Mouse (Mus musculus): ENCODE data around the gene Luc7l2. TPM values are rescaled to one million over a fixed set of nuclear protein-coding genes. Genes with fewer than 3 reads are reported as not detected.
"Not testable (repeated sequence)": the region's sequence is repeated elsewhere in the genome, so short reads cannot be mapped to it uniquely, and the experiment has no call there.

The Luc7l2 gene
- total and polyA plus RNA-seq, 2 experiments from 2014 or later: 23.4 to 41.0 TPM

GRCm38 (mm10) chr6:38535366-38535690 is 15.8 kb upstream of the Luc7l2 start:
- TF ChIP-seq CTCF (IDR thresholded peaks at IDR 0.05; ENCODE audit: low read depth) (no peak), EP300 (IDR thresholded peaks at IDR 0.05; ENCODE audit: low read depth) (no peak)
- Histone ChIP-seq H3K27me3 (ENCODE audit: control insufficient read depth, insufficient read depth, low read length) (no peaks in the 10 kb centered on the region), H3K4me1 (ENCODE audit: control insufficient read depth, insufficient read depth) (peaks cover 14% of the 10 kb centered on the region), H3K4me3 (ENCODE audit: low read depth, low read length) (peak overlapping the region; percentile 71), H3K9ac (replicated peaks; ENCODE audit: low read depth, low read length) (peak overlapping the region; percentile 82), H3K4me2 (ENCODE audit: low read depth, low read length) (peak overlapping the region; percentile 80), H3K9me3 (replicated peaks; ENCODE audit: control insufficient read depth, low read length) (no peaks in the 10 kb centered on the region), H3K27ac (ENCODE audit: low read depth) (peak overlapping the region; percentile 98), H3K36me3 (replicated peaks; ENCODE audit: control insufficient read depth, insufficient read depth, low read length) (0 out of 2 replicates have a peak, but pooled peaks cover 5% of the 10 kb centered on the region)
- WGBS: 2% methylated on average over 9 of the region's 9 CpGs
- ATAC-seq (ENCODE audit: insufficient read depth, low read depth) (no peak), DNase-seq (ENCODE audit: low spot score) (no peak)

- Histone ChIP-seq H3K4me1 (ENCODE audit: control insufficient read depth, insufficient read depth) (peaks cover 14% of the 10 kb centered on the region), H3K4me3 (ENCODE audit: low read depth, low read length) (peak overlapping the region; percentile 71), H3K4me2 (ENCODE audit: low read depth, low read length) (peak overlapping the region; percentile 80), H3K9me3 (replicated peaks; ENCODE audit: control insufficient read depth, low read length) (no peaks in the 10 kb centered on the region), H3K36me3 (replicated peaks; ENCODE audit: control insufficient read depth, insufficient read depth, low read length) (0 out of 2 replicates have a peak, but pooled peaks cover 5% of the 10 kb centered on the region), H3K9ac (replicated peaks; ENCODE audit: low read depth, low read length) (0 out of 2 replicates have a peak overlapping the region, but pooled peaks have one; percentile 82), H3K27me3 (ENCODE audit: control insufficient read depth, insufficient read depth, low read length) (no peaks in the 10 kb centered on the region), H3K27ac (ENCODE audit: low read depth) (peak overlapping the region; percentile 98)
- no peak for ATAC-seq (ENCODE audit: insufficient read depth, low read depth)
- TF ChIP-seq EP300 (IDR thresholded peaks at IDR 0.05; ENCODE audit: low read depth) (no peak), CTCF (IDR thresholded peaks at IDR 0.05; ENCODE audit: low read depth) (no peak)
- no peak for DNase-seq (ENCODE audit: low spot score)
- 90% methylated on average over 1 of the region's 1 CpGs for WGBS
Observed at GRCm38 (mm10) chr6:38535788-38536187, 15.3 kb upstream of the Luc7l2 start.

GRCm38 (mm10) chr6:38544141-38544540 is 7.0 kb upstream of the Luc7l2 start:
- H3K4me2 ChIP-seq (ENCODE audit: low read depth, low read length); H3K4me3 ChIP-seq (ENCODE audit: low read depth, low read length); H3K4me1 ChIP-seq (ENCODE audit: control insufficient read depth, insufficient read depth); DNase-seq (ENCODE audit: low spot score); H3K9me3 ChIP-seq (replicated peaks; ENCODE audit: control insufficient read depth, low read length); ATAC-seq (ENCODE audit: insufficient read depth, low read depth); H3K9ac ChIP-seq (replicated peaks; ENCODE audit: low read depth, low read length); H3K36me3 ChIP-seq (replicated peaks; ENCODE audit: control insufficient read depth, insufficient read depth, low read length); H3K27me3 ChIP-seq (ENCODE audit: control insufficient read depth, insufficient read depth, low read length); H3K27ac ChIP-seq (ENCODE audit: low read depth): not testable (repeated sequence)
- 95% methylated on average over 4 of the region's 5 CpGs for whole genome bisulfite sequencing

- WGBS: 84% methylated on average over 2 of the region's 2 CpGs
- DNase-seq (ENCODE audit: low spot score); H3K4me3 ChIP-seq (ENCODE audit: low read depth, low read length); H3K27ac ChIP-seq (ENCODE audit: low read depth); H3K36me3 ChIP-seq (replicated peaks; ENCODE audit: control insufficient read depth, insufficient read depth, low read length); H3K27me3 ChIP-seq (ENCODE audit: control insufficient read depth, insufficient read depth, low read length); H3K4me2 ChIP-seq (ENCODE audit: low read depth, low read length); H3K9ac ChIP-seq (replicated peaks; ENCODE audit: low read depth, low read length); ATAC-seq (ENCODE audit: insufficient read depth, low read depth); H3K4me1 ChIP-seq (ENCODE audit: control insufficient read depth, insufficient read depth); H3K9me3 ChIP-seq (replicated peaks; ENCODE audit: control insufficient read depth, low read length): not testable (repeated sequence)
Observed at GRCm38 (mm10) chr6:38547005-38547404, 4.1 kb upstream of the Luc7l2 start.

GRCm38 (mm10) chr6:38547707-38548106 is 3.4 kb upstream of the Luc7l2 start:
- Histone ChIP-seq H3K36me3 (replicated peaks; ENCODE audit: control insufficient read depth, insufficient read depth, low read length) (no peaks in the 10 kb centered on the region), H3K9ac (replicated peaks; ENCODE audit: low read depth, low read length) (no peak overlapping the region), H3K4me3 (ENCODE audit: low read depth, low read length) (no peak overlapping the region), H3K4me1 (ENCODE audit: control insufficient read depth, insufficient read depth) (peaks cover 9% of the 10 kb centered on the region), H3K4me2 (ENCODE audit: low read depth, low read length) (no peak overlapping the region), H3K27ac (ENCODE audit: low read depth) (peak overlapping the region; percentile 75), H3K27me3 (ENCODE audit: control insufficient read depth, insufficient read depth, low read length) (no peaks in the 10 kb centered on the region), H3K9me3 (replicated peaks; ENCODE audit: control insufficient read depth, low read length) (no peaks in the 10 kb centered on the region)
- peak; percentile 35 for DNase-seq (ENCODE audit: low spot score)
- TF ChIP-seq EP300 (IDR thresholded peaks at IDR 0.05; ENCODE audit: low read depth) (no peak), CTCF (IDR thresholded peaks at IDR 0.05; ENCODE audit: low read depth) (no peak)
- 23% methylated on average over 1 of the region's 1 CpGs for WGBS
- no peak for ATAC-seq (ENCODE audit: insufficient read depth, low read depth)

GRCm38 (mm10) chr6:38548595-38548994 is 2.5 kb upstream of the Luc7l2 start:
- H3K27ac ChIP-seq (ENCODE audit: low read depth): peak overlapping the region; percentile 75
- H3K4me1 ChIP-seq (ENCODE audit: control insufficient read depth, insufficient read depth): not testable (repeated sequence)

GRCm38 (mm10) chr6:38549840-38550239 is 1.3 kb upstream of the Luc7l2 start:
- Histone ChIP-seq H3K27ac (ENCODE audit: low read depth) (peak overlapping the region; percentile 99), H3K4me1 (ENCODE audit: control insufficient read depth, insufficient read depth) (peaks cover 12% of the 10 kb centered on the region), H3K4me2 (ENCODE audit: low read depth, low read length) (peak overlapping the region; percentile 63), H3K4me3 (ENCODE audit: low read depth, low read length) (peak overlapping the region; percentile 78), H3K9ac (replicated peaks; ENCODE audit: low read depth, low read length) (peak overlapping the region; percentile 79; the same call in 1 of the 2 replicates)
- ATAC-seq (ENCODE audit: insufficient read depth, low read depth); H3K9me3 ChIP-seq (replicated peaks; ENCODE audit: control insufficient read depth, low read length); DNase-seq (ENCODE audit: low spot score); H3K36me3 ChIP-seq (replicated peaks; ENCODE audit: control insufficient read depth, insufficient read depth, low read length); H3K27me3 ChIP-seq (ENCODE audit: control insufficient read depth, insufficient read depth, low read length): not testable (repeated sequence)
- 84% methylated on average over 6 of the region's 6 CpGs for WGBS

More at GRCm38 (mm10) chr6:38548595-38548994, 2.5 kb upstream of the Luc7l2 start:
- H3K4me3 ChIP-seq (ENCODE audit: low read depth, low read length); H3K9me3 ChIP-seq (replicated peaks; ENCODE audit: control insufficient read depth, low read length); H3K4me2 ChIP-seq (ENCODE audit: low read depth, low read length); DNase-seq (ENCODE audit: low spot score); H3K27me3 ChIP-seq (ENCODE audit: control insufficient read depth, insufficient read depth, low read length); H3K36me3 ChIP-seq (replicated peaks; ENCODE audit: control insufficient read depth, insufficient read depth, low read length); H3K9ac ChIP-seq (replicated peaks; ENCODE audit: low read depth, low read length); ATAC-seq (ENCODE audit: insufficient read depth, low read depth): not testable (repeated sequence)
- WGBS: 95% methylated on average over 7 of the region's 7 CpGs

Data from heart, postnatal 0 days (tissue).